Mouse (Mus musculus): Measurements from ENCODE around the gene Kcnb1. TPM values are rescaled to one million over a fixed set of nuclear protein-coding genes. Genes with fewer than 3 reads are reported as not detected.

Kcnb1 gene
- polyA plus RNA-seq, 1 experiment, result not detected

GRCm38 (mm10) chr2:167076759-167077158, 113.2 kb downstream of the Kcnb1 start:
- peaks cover 7% of the 10 kb centered on the region for H3K4me1 ChIP-seq (ENCODE audit: control insufficient read depth)
- H3K4me3 ChIP-seq (replicated peaks), result no peak overlapping the region
- H3K9me3 ChIP-seq (ENCODE audit: control insufficient read depth, low read length), result peaks cover 6% of the 10 kb centered on the region
- no peaks in the 10 kb centered on the region for H3K36me3 ChIP-seq (ENCODE audit: control insufficient read depth)
- TF ChIP-seq GATA1 (IDR thresholded peaks at IDR 0.05; ENCODE audit: low read length) (no peak), TAL1 (IDR thresholded peaks at IDR 0.05; ENCODE audit: low read length) (no peak)
- peaks cover 1% of the 10 kb centered on the region for H3K27me3 ChIP-seq (ENCODE audit: control insufficient read depth)

- no peak overlapping the region for H3K4me3 ChIP-seq (replicated peaks)
- TF ChIP-seq GATA1 (IDR thresholded peaks at IDR 0.05; ENCODE audit: low read length) (no peak), TAL1 (IDR thresholded peaks at IDR 0.05; ENCODE audit: low read length) (no peak)
- peaks cover 6% of the 10 kb centered on the region for H3K9me3 ChIP-seq (ENCODE audit: control insufficient read depth, low read length)
- no peaks in the 10 kb centered on the region for H3K36me3 ChIP-seq (ENCODE audit: control insufficient read depth)
- H3K4me1 ChIP-seq (ENCODE audit: control insufficient read depth), result peaks cover 11% of the 10 kb centered on the region
- no peaks in the 10 kb centered on the region; the same call in none of the 2 replicates for H3K27me3 ChIP-seq (ENCODE audit: control insufficient read depth)
These were observed 113.6 kb downstream of the Kcnb1 start for GRCm38 (mm10) chr2:167076352-167076751.

DNA sequence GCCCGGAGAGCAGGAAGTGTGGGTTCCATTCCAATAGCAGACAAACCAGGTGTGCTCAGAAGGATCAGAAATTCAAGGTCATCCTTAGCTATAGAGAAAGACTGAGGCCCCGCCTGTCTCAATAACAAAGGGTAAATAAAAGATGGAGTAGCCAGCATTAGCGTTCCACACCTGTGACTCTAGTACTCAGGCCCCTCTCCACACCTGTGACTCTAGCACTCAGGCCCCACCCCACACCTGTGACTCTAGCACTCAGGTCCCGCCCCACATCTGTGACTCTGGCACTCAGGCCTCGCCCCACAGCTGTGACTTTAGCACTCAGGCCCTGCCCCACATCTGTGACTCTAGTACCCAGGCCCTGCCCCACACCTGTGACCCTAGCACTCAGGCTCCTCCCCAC, 115.4 kb downstream of the Kcnb1 start:
- no peak overlapping the region for H3K4me3 ChIP-seq (replicated peaks)
- peaks cover 6% of the 10 kb centered on the region for H3K27me3 ChIP-seq (ENCODE audit: control insufficient read depth)
- TF ChIP-seq GATA1 (IDR thresholded peaks at IDR 0.05; ENCODE audit: low read length) (no peak), TAL1 (IDR thresholded peaks at IDR 0.05; ENCODE audit: low read length) (no peak)

DNA sequence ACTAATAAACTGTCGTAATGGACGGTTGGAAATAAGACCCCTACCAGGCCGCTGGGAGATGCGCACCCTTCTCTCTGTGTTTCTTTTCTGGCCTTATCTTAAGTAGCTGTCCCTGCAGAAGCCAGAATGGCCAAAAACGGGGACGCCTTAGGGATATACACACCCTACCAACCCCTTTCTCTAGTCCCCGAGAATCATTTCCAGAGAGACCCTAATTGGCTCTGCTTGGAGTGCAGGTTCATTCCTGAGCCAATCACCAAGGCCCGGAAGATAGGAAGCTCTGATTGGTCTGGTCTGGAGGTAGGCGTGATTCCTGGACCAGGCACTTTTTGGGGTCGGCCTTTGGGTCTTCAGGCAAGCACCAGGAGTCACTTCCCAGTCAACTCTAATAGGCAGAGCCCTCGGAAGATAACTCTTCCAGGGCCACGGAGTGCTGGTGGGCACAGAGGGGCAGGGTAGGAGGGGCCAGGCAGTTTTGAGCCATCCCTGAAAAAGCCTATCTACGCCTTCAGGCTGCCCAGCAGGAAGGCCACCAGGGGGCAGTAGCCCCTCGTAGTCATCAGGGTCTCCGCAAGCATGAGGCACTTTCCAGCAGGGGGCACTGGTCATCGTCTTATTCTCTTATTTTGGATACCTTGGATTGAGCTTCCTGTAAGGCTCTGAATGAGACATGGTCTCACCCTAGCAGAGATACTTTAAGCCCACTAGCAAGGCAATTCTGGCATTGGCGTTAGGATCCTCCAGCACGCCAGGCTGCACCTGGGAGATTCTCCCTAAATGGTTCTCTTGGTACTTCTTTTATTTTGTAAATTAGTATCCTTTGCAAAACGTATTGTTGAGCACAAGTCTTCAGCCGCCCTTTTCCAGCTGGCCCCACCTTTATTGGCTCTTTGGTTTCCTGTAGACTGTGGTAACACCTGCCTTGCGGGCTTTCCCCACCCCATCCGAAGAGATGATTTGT, 118.0 kb downstream of the Kcnb1 start:
- Histone ChIP-seq H3K9me3 (ENCODE audit: control insufficient read depth, low read length) (peaks cover 6% of the 10 kb centered on the region), H3K27me3 (ENCODE audit: control insufficient read depth) (peaks cover 6% of the 10 kb centered on the region), H3K4me3 (replicated peaks) (peak overlapping the region; percentile 61), H3K4me1 (ENCODE audit: control insufficient read depth) (peaks cover 34% of the 10 kb centered on the region), H3K36me3 (ENCODE audit: control insufficient read depth) (peaks cover 7% of the 10 kb centered on the region)
- TF ChIP-seq TAL1 (IDR thresholded peaks at IDR 0.05; ENCODE audit: low read length) (no peak), GATA1 (IDR thresholded peaks at IDR 0.05; ENCODE audit: low read length) (0 out of 2 replicates have a peak, but pooled peaks have one; percentile 20)

More for the DNA sequence above, 115.4 kb downstream of the Kcnb1 start:
- Histone ChIP-seq H3K4me1 (ENCODE audit: control insufficient read depth) (peaks cover 25% of the 10 kb centered on the region), H3K9me3 (ENCODE audit: control insufficient read depth, low read length) (peaks cover 6% of the 10 kb centered on the region), H3K36me3 (ENCODE audit: control insufficient read depth) (no peaks in the 10 kb centered on the region)

DNA sequence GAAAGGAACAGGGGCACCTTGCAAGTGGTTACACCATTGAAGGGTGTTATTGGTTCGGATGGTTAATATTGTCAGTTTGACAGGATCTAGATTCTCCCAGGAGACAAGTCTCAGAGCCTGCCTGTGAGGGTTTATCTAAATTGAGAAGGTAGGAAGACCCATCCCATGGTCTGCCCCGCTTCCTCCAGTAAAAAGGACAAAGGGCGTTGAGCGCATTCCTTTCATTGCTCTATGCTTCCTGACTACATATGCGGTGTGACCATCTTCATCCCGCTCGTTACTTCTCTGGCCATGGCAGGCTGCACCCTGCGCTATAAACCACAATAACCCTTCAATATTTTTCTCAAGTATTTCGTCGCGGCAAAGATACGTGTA, 118.7 kb downstream of the Kcnb1 start:
- peaks cover 6% of the 10 kb centered on the region for H3K27me3 ChIP-seq (ENCODE audit: control insufficient read depth)
- peaks cover 39% of the 10 kb centered on the region for H3K4me1 ChIP-seq (ENCODE audit: control insufficient read depth)
- H3K9me3 ChIP-seq (ENCODE audit: control insufficient read depth, low read length), result peaks cover 6% of the 10 kb centered on the region
- peaks cover 14% of the 10 kb centered on the region for H3K36me3 ChIP-seq (ENCODE audit: control insufficient read depth)
- peak overlapping the region; percentile 61 for H3K4me3 ChIP-seq (replicated peaks)
- TF ChIP-seq TAL1 (IDR thresholded peaks at IDR 0.05; ENCODE audit: low read length), result no peak
- TF ChIP-seq GATA1 (IDR thresholded peaks at IDR 0.05; ENCODE audit: low read length), result no peak

GRCm38 (mm10) chr2:167070341-167070740, 119.6 kb downstream of the Kcnb1 start:
- peaks cover 6% of the 10 kb centered on the region for H3K9me3 ChIP-seq (ENCODE audit: control insufficient read depth, low read length)
- H3K36me3 ChIP-seq (ENCODE audit: control insufficient read depth), result peaks cover 23% of the 10 kb centered on the region
- peaks cover 48% of the 10 kb centered on the region for H3K4me1 ChIP-seq (ENCODE audit: control insufficient read depth)
- peaks cover 6% of the 10 kb centered on the region for H3K27me3 ChIP-seq (ENCODE audit: control insufficient read depth)
- TF ChIP-seq GATA1 (IDR thresholded peaks at IDR 0.05; ENCODE audit: low read length), result no peak
- no peak for TF ChIP-seq TAL1 (IDR thresholded peaks at IDR 0.05; ENCODE audit: low read length)
- no peak overlapping the region for H3K4me3 ChIP-seq (replicated peaks)

DNA sequence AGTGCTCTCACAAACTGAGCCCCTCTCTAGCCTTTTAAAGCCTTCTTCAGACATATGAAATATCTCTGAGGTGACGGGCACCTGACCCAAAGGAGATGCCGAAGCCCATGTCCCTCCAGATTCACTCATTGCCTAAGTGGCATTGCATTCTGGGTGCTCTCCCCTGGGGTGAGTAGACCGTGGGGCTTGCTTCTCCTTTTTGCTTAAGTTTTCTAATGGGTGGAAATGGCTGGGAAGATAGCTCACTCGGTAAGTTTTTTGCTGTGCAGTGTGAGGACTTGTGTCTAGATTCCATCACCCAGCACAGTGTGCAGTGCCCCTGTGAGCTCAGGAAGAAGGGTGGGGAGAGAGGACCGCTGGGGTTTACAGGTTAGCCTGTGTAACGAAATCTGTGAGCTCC, 122.4 kb downstream of the Kcnb1 start:
- Histone ChIP-seq H3K4me1 (ENCODE audit: control insufficient read depth) (peaks cover 64% of the 10 kb centered on the region), H3K36me3 (ENCODE audit: control insufficient read depth) (peaks cover 43% of the 10 kb centered on the region), H3K27me3 (ENCODE audit: control insufficient read depth) (peaks cover 6% of the 10 kb centered on the region), H3K4me3 (replicated peaks) (no peak overlapping the region), H3K9me3 (ENCODE audit: control insufficient read depth, low read length) (no peaks in the 10 kb centered on the region)
- TF ChIP-seq GATA1 (IDR thresholded peaks at IDR 0.05; ENCODE audit: low read length), result no peak
- TF ChIP-seq TAL1 (IDR thresholded peaks at IDR 0.05; ENCODE audit: low read length), result no peak

DNA sequence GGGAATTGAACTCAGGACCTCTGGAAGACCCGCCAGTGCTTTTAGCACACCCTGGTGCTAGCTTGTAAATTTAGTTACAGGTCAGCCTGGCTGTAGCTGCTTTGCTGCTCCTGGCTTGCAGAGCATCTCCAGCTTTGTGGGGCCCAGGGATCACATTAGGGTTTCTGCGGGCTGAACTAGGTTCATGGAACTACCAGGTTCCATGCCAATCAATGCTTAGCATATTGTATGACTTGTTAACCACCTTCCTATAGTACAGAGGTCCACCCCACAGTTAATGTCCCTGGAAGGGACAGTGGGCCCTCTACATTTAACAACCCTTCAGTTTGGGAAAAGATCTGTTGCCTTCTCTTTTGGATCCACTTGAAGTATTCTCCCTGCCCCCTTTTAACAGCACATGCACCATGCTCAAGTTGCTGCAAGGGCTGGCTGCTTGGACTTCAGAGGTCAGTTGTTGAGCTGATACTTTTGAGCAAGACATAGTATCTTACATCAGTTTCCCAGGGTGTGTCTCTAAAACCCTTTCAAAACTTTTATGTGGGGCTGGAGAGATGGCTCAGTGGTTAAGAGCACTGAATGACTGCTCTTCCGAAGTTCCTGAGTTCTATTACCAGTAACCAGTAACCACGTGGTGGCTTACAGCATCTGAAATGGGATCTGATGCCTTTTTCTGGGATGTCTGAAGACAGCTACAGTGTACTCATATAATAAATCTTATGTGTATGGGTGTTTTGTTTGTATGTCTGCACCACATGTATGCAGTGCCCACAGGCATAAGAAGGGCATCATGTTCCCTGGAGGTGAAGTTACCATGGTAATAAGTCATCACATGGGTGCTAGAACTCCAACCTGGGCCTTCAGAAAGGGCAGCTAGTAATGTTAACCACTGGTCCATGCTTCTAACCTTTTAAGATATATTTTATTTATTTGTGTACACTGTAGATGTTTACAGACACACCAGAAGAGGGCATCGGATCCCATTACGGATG, 123.1 kb downstream of the Kcnb1 start:
- Histone ChIP-seq H3K27me3 (ENCODE audit: control insufficient read depth) (peaks cover 6% of the 10 kb centered on the region), H3K4me1 (ENCODE audit: control insufficient read depth) (peaks cover 59% of the 10 kb centered on the region)

More for the DNA sequence above, 123.1 kb downstream of the Kcnb1 start:
- Histone ChIP-seq H3K36me3 (ENCODE audit: control insufficient read depth) (peaks cover 43% of the 10 kb centered on the region), H3K4me3 (replicated peaks) (no peak overlapping the region), H3K9me3 (ENCODE audit: control insufficient read depth, low read length) (no peaks in the 10 kb centered on the region)
- TF ChIP-seq GATA1 (IDR thresholded peaks at IDR 0.05; ENCODE audit: low read length) (no peak), TAL1 (IDR thresholded peaks at IDR 0.05; ENCODE audit: low read length) (no peak)

Data from erythroblast, embryonic 14.5 days (primary cell).